Mouse (Mus musculus): ENCODE measurements around the gene Kif2a.
"Not testable (repeated sequence)": the region's sequence is repeated elsewhere in the genome, so short reads cannot be mapped to it uniquely, and the experiment has no call there.

Gene Kif2a

DNA sequence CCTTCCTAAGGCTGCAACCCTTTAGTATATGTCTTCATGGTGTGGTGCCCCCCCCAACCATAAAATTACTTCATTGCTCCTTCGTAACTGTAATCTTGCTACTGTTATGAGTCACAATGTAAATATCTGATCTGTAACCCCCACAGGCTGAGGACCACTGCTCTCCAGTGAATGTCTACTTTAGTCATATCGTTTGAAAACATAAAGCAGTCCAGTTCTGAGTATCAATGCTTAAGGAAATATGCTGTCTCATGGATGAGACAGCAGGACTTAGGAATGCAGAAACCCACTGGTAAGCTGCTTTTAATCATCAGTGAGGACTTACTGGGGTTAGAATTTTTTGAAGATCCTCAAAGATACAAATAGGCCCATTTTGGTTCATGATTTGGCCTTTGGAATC lies 2.5 kb downstream of the Kif2a start:
- no peak for DNase-seq

DNA sequence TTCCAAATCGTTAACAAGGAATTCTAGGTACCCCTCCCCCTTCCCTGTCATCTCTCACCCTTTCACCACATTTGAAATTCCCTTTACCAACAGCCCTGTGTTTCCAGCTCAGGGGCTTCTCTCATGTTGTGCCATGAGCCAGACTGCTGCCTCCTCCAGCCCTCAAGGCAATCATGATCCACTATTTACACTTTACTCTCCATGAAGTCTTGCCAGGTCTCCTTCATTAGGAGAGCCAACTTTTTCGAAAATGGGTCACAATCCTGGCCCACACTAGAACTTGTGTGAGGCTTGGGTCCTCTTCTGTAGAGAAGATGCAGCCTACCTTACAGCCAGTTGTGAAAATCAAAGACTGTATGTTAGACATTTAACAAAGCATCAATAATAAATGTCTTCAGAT lies 8.0 kb downstream of the Kif2a start:
- no peak for DNase-seq

DNA sequence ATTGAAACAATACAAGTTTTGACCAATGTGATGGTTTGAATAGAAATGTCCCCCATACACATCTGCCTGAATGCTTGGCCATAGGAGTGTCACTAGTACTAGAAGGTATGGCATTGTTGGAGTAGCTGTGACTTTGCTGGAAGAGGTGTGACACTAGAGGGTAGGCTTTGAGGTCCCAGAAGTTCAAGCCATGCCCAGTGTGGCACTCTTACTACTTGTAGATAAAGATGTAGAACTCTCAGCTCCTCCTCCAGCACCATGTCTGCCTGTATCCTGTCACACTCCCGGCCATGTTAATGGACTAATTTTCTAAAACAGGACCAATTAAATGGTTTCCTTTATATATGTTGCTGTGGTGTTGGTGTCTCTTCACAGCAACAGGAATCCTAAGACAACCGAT lies 10.3 kb downstream of the Kif2a start:
- no peak for DNase-seq

DNA sequence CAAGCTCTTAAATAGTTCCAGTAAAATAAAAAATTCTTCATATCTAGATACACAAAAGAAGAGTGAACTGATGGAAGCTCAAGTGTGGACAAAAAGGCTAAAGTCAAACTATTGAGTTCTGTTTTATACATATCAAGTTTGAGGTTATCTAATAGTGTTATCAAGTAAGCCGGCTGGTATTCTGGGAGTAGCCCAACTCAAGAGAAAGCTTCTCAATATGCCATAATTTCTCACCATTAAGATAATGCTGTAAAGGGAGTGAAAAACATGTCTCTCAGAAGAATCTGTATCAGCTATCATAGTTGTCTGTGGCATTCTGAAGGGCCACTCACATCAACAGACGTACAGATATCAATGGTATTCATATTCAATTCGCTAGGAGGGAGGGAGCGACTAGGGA lies 13.8 kb downstream of the Kif2a start:
- DNase-seq, result no peak

DNA sequence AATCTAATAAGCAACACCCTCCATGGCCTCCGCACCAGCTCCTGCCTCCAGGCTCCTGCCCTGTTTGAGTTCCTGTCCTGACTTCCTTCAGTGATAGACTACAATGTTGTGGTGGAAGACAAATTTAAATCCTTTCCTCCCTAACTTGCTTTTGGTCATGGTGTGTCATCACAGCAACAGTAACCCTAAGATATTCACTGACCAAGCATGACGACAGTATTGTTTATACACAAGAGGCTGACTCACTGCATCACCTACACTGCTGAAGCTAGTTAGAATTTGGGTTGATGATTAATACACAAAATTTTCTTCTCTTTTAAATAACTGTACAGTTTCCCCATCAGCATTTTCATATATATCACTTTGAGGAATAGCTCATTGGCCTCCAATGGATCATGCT lies 18.7 kb downstream of the Kif2a start:
- DNase-seq, result no peak

DNA sequence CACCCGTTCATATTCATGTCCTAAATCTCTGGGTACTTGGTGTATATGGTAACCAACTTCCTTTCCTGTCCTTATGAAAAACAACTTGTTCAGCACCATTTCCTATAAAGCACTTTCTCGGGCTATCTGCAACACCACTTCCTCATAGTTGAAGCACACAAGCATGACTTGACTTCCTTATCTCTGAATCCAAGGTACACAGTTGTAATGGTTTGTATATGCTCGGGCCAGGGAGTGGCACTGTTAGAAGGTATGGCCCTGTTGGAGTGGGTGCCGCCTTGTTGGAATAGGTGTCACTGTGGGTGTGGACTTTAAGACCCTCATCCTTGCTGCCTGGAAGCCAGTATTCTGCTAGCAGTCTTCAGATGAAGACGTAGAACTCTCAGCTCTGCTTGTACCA lies 23.3 kb downstream of the Kif2a start:
- peak; percentile 15 for DNase-seq

DNA sequence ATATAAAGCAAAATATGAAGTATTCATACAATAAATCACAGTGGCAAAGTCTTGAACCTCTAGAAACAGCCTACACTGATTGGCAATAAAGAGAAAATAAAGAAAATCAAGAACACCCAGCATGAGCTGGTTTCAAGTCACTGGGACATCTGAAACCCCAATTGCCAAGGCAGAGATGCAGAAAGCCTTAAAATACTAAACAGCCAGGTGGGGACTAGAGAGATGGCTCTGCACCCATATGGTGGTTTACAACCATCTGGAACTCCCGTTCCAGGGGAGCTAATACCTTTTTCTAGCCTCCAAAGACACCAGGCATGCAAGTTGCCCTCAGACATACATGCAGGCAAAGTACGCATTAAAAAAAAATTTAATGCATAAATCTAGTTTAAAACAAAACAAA lies 23.9 kb downstream of the Kif2a start:
- no peak for DNase-seq

DNA sequence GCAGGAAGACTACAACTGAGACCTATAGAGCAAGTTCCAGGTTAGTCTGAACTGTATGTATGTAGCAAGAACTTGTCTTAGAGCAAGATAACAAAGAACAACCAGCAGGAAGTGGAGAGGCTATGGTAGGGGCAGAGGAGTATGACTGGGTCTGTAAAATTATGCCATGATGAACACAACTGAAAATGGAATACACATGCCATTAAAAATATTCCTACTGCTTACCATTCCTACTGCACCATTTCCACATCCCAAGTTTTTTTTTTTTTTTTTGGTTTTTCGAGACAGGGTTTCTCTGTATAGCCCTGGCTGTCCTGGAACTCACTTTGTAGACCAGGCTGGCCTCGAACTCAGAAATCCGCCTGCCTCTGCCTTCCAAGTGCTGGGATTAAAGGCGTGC lies 24.4 kb downstream of the Kif2a start:
- not testable (repeated sequence) for DNase-seq

DNA sequence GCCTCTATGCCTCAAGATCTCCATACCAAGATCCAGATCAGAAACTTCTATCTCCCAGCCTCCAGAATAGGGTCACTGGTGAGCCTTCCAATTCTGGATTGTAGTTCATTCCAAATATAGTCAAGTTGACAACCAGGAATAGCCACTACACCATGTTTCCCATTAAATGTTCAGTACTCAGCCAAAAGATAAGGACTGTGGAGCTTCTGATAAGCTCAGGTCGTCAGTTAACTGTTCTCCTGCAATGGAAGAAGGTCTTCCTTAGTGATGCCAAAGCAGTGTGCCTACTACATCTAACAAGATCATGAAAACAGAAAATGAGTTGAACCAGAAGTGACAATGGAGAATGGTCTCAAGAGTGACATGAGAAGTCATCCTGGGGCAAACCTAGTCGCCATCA lies 25.0 kb downstream of the Kif2a start:
- no peak for DNase-seq

DNA sequence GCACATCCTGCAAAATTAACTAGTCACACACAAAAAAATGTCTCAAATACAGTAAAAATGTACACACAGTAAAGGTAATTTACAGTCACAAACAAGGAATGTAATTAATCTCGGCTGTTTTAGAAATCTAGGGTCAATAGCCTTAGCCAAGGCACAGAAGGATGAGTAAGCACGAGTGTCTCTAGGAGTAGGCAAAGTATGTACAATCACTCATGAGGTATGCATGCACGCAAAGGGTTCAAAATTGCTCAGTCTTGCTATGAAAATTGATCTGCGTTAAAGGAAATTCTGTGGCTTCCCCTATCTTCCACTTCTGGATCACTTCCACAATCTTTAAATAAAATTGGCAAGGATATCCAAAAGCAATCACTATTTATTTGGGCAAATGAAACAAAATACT lies 60.4 kb downstream of the Kif2a start:
- DNase-seq, result no peak

DNA sequence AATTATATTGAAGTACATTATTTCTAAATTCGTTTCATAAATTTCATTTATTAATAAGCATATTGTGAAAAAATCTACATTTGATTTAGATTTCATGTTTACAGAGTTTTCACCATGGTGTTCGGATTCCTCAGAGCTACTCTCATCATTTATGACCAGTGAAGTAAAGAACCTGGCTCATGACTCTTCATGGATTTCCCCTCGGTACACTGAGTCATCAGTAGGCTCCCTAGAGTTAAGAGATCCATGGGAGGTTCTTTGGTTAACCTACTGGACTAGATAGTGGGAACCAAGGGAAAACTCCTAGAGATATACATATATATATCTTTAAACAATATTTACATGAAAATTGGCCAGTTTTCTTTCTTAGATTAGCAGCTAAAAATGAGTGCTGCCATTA lies 61.4 kb downstream of the Kif2a start:
- DNase-seq, result no peak

DNA sequence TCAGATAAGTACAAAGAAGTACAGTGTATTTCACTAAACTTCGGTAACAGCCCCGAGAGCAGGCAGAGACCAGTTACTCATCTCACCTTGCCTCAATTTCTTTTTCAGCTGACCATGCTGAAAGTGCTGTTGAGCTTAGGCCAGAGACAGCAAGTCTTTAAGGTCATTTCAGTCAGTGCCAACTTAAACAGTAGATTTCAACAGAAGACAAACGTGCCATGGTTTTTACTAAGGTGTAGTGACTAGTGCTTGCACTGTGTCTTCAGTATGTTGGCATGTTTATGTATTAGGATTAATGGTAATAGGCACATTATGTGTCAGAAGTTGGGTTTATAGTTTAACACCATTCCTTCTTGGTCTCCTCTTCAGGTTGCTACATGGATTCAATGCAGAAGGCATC lies 63.6 kb downstream of the Kif2a start:
- no peak for DNase-seq

DNA sequence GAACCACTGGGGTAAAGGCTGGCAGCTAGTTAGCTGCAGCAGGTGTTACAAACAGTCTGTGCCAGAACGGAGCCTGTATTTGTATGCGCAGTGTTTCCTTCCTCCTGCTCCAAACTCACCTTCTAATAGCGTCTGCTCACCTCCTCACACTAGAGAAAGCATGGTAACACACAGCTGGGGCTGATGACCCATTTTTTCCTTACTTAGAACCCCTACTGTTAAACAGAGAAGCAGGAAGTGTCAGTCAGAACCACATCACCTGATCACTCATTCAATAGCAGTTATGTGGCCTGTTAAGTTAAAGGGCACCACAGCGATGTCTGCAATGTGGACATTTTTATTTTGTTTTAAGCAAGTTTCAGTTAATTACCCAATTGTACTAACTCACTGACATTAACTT lies 64.4 kb downstream of the Kif2a start:
- DNase-seq, result no peak

DNA sequence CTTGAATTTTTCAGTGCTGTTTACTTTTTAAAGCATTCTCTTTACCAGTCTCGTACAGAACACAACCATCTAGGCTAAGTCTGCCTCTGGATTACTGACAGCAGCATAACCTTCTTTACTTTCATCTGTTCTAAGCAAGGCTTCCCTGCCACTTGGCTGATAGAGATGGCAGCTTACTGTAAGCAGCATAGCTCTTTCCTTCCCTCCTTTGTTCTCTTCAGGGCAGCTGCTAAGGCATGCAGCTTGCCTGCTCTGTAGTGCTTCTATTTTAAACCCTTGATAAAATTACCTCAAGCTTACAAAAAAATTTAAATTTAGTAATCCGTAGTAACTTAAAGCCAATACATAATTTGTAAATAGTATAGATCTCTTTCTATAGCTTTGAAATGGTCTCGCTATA lies 67.0 kb downstream of the Kif2a start:
- no peak for DNase-seq

DNA sequence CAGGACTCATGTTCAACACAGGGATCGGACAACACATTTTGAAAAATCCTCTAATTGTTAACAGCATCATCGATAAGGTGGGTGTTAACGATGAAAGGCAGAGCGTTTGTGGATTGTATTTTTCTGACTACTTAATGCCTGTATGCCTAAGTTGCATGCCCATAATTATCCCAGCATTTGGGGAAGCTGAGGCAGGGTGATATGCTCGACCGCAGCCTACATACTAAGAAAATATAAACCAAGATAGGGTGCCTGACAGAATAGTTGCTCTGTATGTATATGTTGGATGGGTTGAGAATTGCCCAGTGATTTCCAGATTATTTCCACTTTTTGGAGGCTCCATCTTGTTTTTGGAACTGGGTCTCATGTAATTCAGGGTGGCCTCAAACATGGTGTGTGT lies 74.3 kb downstream of the Kif2a start:
- no peak for DNase-seq

DNA sequence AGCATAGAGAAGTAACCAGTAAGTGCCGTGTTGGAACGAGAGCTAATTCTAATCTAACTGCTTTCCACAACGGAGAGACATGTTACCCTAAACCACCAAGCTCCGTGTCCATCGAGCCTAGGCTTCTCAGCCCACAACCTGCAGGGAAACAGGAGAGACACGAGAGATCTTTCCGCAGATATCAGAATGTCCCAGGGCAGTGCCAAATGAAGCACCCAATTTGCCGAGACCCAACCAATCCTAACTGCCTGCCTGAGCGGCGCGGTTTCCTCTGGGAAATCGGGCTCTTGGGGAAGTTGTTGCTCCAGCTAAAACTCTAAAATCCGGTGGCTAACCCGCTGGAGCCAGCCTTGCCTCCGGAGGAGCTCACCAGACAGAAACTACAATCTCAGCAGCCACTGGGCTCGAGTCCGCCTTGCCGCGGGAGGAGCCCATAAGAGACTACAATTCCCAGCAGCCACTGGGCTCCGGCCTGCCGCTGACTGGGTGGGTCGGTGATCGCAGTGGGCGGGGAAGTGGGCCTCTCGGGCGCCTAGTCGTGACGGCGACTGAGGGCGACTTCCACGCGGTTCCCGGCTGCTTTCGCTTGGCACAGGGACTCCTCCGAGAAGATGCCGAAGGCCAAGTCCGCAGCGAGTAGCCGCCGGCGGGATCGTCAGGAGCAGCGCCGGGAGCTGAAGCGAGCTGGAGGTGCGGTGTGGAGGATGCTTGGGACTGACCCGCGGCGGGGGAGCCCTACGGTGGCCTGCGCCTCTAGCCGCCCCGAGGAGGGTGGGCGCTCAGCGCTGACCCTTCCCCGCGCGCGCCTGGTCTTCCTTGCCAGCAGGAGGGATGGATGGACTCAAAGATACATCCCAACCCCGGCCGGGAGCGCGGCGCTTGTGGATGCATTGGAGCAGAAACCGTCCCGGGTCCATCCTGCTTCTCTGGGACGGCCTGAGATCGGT lies 75.1 kb downstream of the Kif2a start, which contains the start of gene Dimt1:
TSS of gene Dimt1 (plus strand) at position 534 of the 947 bp plus-strand sequence.
- DNase-seq, result peak; percentile 95

DNA sequence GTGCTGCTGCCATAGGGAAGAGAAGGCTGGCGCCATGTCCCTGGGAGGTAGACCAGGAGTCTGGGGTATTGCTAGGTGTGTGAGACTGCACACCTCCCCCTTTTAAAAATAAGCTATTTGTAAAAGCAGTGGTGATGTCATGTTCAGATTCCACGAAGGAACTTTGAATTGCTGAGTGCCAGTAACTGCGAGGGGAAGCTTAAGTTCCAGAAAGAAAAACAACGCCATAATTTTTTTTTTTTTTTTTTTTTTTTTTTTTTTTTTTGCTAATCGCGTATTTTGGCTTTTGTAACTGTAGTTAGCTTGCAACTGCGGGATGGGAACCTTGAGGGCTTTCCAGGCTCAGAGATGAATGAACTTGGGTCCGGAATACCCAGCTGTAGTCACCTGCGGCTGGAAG lies 76.4 kb downstream of the Kif2a start:
- no peak for DNase-seq

DNA sequence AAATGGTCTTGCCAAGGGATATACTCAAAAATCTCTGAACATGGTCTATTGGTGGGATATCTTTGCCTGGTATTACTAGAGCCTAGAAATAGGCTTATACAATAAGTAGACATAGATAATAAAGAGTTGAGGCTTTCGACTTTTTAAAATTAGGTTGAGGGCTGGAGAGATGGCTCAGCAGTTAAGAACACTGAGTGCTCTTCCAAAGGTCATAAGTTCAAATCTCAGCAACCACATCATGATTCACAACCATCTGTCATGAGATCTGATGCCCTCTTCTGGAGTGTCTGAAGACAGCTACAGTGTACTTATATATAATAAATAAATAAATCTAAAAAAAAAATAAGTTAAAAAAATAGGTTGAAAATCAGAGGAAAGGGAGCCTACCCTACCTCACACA lies 79.2 kb downstream of the Kif2a start:
- no peak for DNase-seq

DNA sequence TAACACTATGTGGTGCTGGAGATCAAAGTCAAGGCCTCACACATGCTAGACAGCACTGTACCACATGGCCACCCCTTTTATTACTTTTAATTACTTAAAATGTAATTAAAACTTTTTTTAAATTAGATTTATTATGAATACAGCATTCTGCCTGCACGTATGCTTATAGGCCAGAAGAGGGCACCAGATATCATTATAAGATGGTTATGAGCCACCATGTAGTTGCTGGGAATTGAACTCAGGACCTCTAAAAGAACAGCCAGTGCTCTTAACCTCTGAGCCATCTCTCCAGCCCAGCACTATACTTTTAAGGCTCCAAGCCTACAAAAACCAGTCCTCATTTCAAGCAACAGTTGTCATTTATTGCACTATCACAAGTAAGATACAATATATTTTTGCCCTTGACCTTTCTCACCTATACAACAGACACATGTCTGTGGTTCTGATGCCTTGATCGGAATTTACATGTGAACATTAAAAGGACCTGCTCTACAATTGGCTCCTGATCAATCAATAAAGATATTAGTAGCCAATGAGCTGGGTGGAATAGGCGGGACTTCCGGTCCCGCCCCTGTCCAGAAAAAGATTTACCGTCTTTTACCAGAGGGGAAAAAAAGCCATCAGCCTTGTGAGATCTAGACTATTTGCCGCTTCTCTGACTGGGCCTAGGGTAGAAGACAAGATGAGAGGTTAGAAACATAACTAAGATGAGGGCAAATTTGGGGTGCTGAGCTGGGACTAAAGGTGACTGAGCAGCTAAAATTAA lies 80.5 kb downstream of the Kif2a start:
- no peak for DNase-seq

DNA sequence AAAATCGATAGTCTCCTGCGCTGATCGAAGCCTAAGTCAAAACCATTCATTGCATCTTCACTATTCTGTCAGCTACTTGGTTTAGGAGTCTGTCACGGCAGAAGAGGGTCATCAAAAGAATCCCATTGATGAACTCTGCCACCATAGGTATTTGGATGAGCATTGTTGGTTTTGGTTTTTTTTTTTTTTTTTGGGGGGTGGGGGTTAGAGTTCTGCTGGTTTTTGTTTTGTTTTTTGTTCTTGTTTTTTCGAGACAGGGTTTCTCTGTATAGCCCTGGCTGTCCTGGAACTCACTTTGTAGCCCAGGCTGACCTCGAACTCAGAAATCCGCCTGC lies 84.8 kb downstream of the Kif2a start:
- DNase-seq, result no peak

DNA sequence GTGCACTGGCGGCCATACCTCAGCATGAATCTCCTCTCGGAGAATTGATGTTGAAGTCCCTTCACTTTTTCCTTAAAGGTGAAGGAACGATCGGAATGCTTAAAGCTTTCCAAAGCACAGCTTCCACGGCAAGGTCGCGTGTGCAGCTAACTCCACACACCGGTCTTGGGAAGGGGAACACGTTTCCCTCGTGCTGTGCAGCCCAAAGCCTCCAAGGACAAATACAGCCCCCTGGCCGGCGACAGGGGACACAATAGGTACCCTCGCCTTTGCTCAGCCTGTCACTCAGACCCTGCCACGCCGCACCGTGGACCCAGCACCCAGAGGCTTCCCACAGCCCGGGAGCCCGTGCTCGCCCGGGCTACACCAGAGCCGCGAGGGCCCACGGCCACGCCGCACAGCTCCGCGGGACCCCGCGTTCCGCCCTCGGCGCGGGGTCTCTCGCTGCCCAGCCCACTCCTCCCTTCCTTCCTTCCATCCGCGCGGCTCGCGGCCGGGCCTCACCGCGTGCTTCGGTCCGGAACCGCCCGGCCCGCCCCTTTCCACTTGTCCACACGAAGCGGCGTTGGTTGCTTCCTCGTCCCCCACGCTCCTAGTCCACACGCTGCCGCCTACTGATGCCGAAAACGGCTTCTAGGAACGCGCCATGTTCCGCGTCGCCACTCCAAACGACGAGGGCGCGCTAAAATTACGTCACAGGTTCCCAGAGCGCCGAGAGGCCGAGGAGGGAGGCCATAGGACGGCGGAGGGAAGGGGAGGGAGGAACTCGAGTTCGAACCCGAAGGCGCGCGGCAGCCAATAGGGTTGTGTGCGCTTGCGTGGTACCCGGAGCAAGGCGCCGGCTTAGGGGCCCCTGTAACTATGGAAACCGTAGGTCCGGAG lies 85.4 kb downstream of the Kif2a start, which contains the start of gene Ipo11:
TSS of gene Ipo11 (minus strand) at position 703 of the 882 bp plus-strand sequence.
- peak; percentile 92 for DNase-seq

DNA sequence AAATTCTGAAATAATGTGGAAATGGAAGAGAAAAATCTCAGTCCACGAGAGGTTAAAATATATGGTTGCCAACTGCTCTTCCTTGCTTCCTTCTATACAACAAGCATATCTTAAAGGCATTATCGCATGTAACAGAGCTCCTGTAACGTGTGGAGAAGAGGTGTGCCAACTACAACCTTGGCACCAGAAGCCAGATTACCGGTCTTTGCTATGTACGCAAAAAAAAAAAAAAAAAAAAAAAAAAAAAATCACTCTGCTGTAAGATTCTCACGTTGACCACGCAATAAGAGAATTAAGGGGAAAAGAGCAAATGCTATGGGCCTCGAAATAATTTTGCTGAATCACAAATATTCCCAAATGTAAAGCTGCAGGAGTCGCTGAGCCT lies 86.1 kb downstream of the Kif2a start:
- no peak for DNase-seq

DNA sequence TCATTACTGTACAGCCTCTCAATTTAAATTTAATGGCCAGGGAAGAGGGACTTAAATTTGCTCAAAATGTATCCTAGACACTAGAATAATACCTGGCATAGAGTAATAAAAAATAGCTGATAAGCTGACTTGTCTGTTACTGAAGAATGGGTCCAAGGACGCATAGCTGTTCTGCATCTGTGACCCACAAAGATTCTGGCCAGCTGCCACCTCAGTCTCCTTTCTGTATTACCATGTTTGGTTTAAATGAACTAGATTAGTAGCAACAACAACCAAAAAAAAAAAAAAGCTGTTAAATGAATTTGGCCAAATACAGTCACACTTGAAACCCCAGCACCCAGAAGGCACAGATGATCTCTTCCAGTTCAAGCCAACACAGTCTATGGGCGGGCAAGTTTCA lies 92.7 kb downstream of the Kif2a start:
- no peak for DNase-seq

Data from thymus, postnatal 14 days (tissue).